Mouse (Mus musculus): ENCODE results near the gene Ago4.

DNA sequence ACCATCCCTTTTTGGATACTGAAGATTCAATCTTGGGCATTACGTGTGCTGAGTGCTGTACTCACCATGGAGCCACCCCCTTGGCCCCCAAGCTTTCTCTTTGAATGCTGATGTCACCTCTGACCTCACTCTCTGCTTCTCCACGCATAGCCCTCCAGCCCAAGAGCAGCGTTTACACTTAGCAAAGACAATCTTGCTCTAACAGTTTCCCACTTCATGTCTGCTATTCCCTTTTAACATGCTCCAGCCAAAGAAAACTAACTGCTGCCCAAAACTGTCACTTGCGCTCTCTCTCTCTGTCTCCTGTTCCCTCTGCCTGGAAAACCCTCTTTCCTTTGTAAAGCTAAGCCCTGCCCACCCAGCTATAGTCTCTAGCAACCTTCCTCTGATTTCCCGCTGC is 37.8 kb downstream of the Ago4 start:
- no peak for TF ChIP-seq FLI1 (IDR thresholded peaks at IDR 0.05; ENCODE audit: low read length)
- TF ChIP-seq GATA1 (IDR thresholded peaks at IDR 0.05; ENCODE audit: borderline replicate concordance, low read length) = no peak
